Mouse (Mus musculus) gastrocnemius, adult 8-10 months (tissue): ENCODE measurements around the gene Rap1gap. TPM values are rescaled to one million over a fixed set of nuclear protein-coding genes. Genes with fewer than 3 reads are reported as not detected.
A peak's percentile ranks its signal among the peaks of the same experiment; 100 is the strongest.

Source experiments
- DNase-seq, 2 experiments: peaks; one replicate each; pipeline ENCODE4 v3.0.0; 2022; ENCODE audit warnings: low spot score in 2 of 2
- total RNA-seq, 4 experiments: library from RNA; stranded (reverse); gene quantifications; 2 replicates each; pipeline ENCODE4 v1.2.4; 2022

Gene Rap1gap
- total RNA-seq, 4 experiments from 2014 or later, result 6.1 to 10.2 (median 6.6) TPM

GRCm38 (mm10) chr4:137661078-137661450 lies 3.5 kb upstream of the Rap1gap start:
- no peak for DNase-seq

- no peak for DNase-seq
Observed at GRCm38 (mm10) chr4:137661547-137661946, 3.0 kb upstream of the Rap1gap start.

- no peak for DNase-seq
Observed at GRCm38 (mm10) chr4:137663491-137663890, 1.0 kb upstream of the Rap1gap start.

GRCm38 (mm10) chr4:137664980-137665675 lies 602 bp downstream of the Rap1gap start:
- no peak for DNase-seq

GRCm38 (mm10) chr4:137665791-137666190 lies 1.3 kb downstream of the Rap1gap start:
- DNase-seq, result no peak

- no peak for DNase-seq
Observed at GRCm38 (mm10) chr4:137666283-137666957, 1.9 kb downstream of the Rap1gap start.

- DNase-seq, result no peak
Observed at GRCm38 (mm10) chr4:137666958-137667345, 2.4 kb downstream of the Rap1gap start.

- no peak for DNase-seq
Observed at GRCm38 (mm10) chr4:137667747-137668146, 3.2 kb downstream of the Rap1gap start.

- no peak for DNase-seq
Observed at GRCm38 (mm10) chr4:137671711-137672500, 7.4 kb downstream of the Rap1gap start.

GRCm38 (mm10) chr4:137675566-137675965 lies 11.0 kb downstream of the Rap1gap start:
- DNase-seq, result no peak

- DNase-seq, result peak; percentile 36 to 55
Observed at GRCm38 (mm10) chr4:137676057-137676456, 11.5 kb downstream of the Rap1gap start.

- no peak for DNase-seq
Observed at GRCm38 (mm10) chr4:137676700-137677484, 12.4 kb downstream of the Rap1gap start.

GRCm38 (mm10) chr4:137677906-137678305 lies 13.4 kb downstream of the Rap1gap start:
- peak in 1 of 2 experiments; percentile 46 for DNase-seq

- no peak for DNase-seq
Observed at GRCm38 (mm10) chr4:137678568-137678967, 14.0 kb downstream of the Rap1gap start.

GRCm38 (mm10) chr4:137679979-137680550 lies 15.5 kb downstream of the Rap1gap start:
- DNase-seq, result no peak

GRCm38 (mm10) chr4:137680721-137681120 lies 16.2 kb downstream of the Rap1gap start:
- DNase-seq, result no peak

GRCm38 (mm10) chr4:137681408-137682104 lies 17.0 kb downstream of the Rap1gap start:
- no peak for DNase-seq

GRCm38 (mm10) chr4:137682961-137683453 lies 18.5 kb downstream of the Rap1gap start:
- DNase-seq, result no peak

- DNase-seq, result no peak
Observed at GRCm38 (mm10) chr4:137684830-137685343, 20.4 kb downstream of the Rap1gap start.

- DNase-seq, result no peak
Observed at GRCm38 (mm10) chr4:137686303-137686702, 21.8 kb downstream of the Rap1gap start.
